Mouse (Mus musculus): ENCODE data around the gene Rab3gap1. TPM values are rescaled to one million over a fixed set of nuclear protein-coding genes. Genes with fewer than 3 reads are reported as not detected.
A peak's percentile ranks its signal among the peaks of the same experiment; 100 is the strongest.

Gene Rab3gap1
- polyA plus RNA-seq, 1 experiment from 2014 or later = 8.2 TPM

DNA sequence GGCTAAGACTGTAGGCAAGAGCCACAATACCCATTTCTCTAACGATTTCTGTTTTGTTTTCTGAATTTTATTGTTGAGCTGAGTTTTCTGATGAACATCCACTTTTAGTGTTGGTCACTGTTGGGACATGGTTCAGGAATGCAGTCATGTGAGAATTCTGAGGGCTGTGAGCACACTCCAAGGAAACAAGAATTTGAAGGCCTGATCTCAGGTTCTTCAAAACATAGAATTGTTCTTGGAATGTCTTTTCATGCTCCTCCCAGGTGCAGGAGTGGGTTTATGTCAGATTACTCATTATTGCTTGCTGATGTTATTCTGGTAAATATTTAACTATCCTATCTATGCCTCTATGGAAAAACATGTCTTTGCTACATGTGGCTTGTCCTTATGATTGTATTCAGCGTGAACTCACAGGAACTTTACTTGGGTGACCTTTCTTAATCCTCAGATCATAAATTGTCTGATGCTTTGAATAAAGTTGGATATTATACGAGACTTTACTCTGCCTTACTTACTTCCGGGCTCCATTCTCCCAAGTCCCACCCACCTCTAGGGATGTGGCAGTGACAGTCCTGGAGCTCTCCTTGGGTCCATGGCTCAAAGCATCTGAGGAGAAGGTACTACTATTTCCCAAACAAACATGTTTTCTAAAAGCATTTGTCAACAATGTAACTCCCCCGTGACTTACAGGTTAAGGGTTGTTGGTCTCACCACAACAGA lies 114.9 kb downstream of the Rab3gap1 start:
- Histone ChIP-seq H3K9ac (no peak overlapping the region), H3K4me2 (no peak overlapping the region), H3K36me3 (replicated peaks) (no peaks in the 10 kb centered on the region), H3K4me1 (replicated peaks) (no peaks in the 10 kb centered on the region), H3K4me3 (replicated peaks) (no peak overlapping the region), H3K27me3 (no peaks in the 10 kb centered on the region), H3K9me3 (replicated peaks) (no peaks in the 10 kb centered on the region), H3K27ac (replicated peaks) (no peak overlapping the region)
- no peak for ATAC-seq (ENCODE audit: insufficient read depth)
- 71% methylated on average over 5 of the region's 5 CpGs for WGBS (ENCODE audit: insufficient replicate concordance)

DNA sequence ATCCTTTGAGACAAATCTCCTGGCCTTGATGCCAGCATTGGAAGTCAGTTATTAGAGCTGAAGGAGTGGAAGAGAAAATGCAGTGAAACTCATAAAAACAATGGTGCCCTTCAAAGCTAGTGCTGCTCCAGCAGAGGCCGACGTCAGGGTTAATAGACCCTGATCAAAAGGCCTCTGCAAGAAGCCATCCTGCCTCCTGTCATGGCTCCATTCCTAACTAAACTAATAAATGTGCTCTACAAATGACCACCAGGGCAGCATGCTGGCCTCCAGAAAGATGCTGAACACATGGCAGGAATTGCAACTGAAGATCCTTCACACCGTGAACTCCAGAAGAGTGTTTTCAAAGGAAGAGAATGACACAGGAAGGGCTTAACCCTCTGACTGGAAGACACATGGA lies 116.8 kb downstream of the Rab3gap1 start:
- no peaks in the 10 kb centered on the region for H3K27me3 ChIP-seq
- H3K9me3 ChIP-seq (replicated peaks) = no peaks in the 10 kb centered on the region
- WGBS (ENCODE audit: insufficient replicate concordance) = 75% methylated on average over 3 of the region's 3 CpGs
- no peaks in the 10 kb centered on the region; the same call in 1 of the 2 replicates for H3K4me1 ChIP-seq (replicated peaks)
- H3K9ac ChIP-seq = no peak overlapping the region
- H3K4me2 ChIP-seq = no peak overlapping the region
- ATAC-seq (ENCODE audit: insufficient read depth) = no peak
- H3K27ac ChIP-seq (replicated peaks) = no peak overlapping the region
- H3K36me3 ChIP-seq (replicated peaks) = no peaks in the 10 kb centered on the region
- no peak overlapping the region for H3K4me3 ChIP-seq (replicated peaks)

GRCm38 (mm10) chr1:127988246-127988645 lies 119.7 kb downstream of the Rab3gap1 start:
- no peaks in the 10 kb centered on the region for H3K27me3 ChIP-seq
- no peak overlapping the region for H3K4me2 ChIP-seq
- ATAC-seq (ENCODE audit: insufficient read depth) = no peak
- no peaks in the 10 kb centered on the region for H3K36me3 ChIP-seq (replicated peaks)
- H3K27ac ChIP-seq (replicated peaks) = no peak overlapping the region
- WGBS (ENCODE audit: insufficient replicate concordance) = 68% methylated on average over 3 of the region's 3 CpGs
- no peaks in the 10 kb centered on the region for H3K9me3 ChIP-seq (replicated peaks)
- H3K4me1 ChIP-seq (replicated peaks) = no peaks in the 10 kb centered on the region; the same call in 1 of the 2 replicates
- no peak overlapping the region for H3K9ac ChIP-seq
- H3K4me3 ChIP-seq (replicated peaks) = no peak overlapping the region

DNA sequence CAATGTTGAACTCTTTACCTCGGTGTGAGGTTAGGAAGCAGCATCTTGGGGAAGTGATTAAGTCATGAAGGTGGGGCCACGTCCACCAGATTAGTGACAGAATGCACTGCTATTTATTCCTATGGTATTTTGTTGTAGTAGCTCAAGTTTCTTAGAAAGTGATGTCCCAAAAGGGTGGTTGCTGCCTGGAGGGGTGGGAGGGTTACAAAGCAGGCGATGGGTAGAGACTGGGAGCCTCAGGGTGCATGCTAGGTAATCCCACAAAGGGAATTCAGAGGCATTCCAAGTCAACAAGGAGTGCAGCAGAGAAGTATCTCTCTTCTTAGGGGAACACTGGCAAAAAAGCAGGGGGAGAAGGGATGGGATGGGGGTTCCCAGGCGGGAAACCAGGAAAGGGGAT lies 120.8 kb downstream of the Rab3gap1 start:
- H3K9me3 ChIP-seq (replicated peaks) = no peaks in the 10 kb centered on the region
- 64% methylated on average over 4 of the region's 4 CpGs for WGBS (ENCODE audit: insufficient replicate concordance)
- H3K27me3 ChIP-seq = no peaks in the 10 kb centered on the region
- no peak overlapping the region for H3K9ac ChIP-seq
- H3K27ac ChIP-seq (replicated peaks) = no peak overlapping the region
- no peaks in the 10 kb centered on the region for H3K36me3 ChIP-seq (replicated peaks)
- H3K4me2 ChIP-seq = no peak overlapping the region
- no peak for ATAC-seq (ENCODE audit: insufficient read depth)
- H3K4me1 ChIP-seq (replicated peaks) = no peaks in the 10 kb centered on the region; the same call in 1 of the 2 replicates
- H3K4me3 ChIP-seq (replicated peaks) = no peak overlapping the region

GRCm38 (mm10) chr1:127989876-127990731 lies 121.5 kb downstream of the Rab3gap1 start:
- H3K27ac ChIP-seq (replicated peaks) = no peak overlapping the region
- no peaks in the 10 kb centered on the region for H3K27me3 ChIP-seq
- no peaks in the 10 kb centered on the region; the same call in 1 of the 2 replicates for H3K4me1 ChIP-seq (replicated peaks)
- ATAC-seq (ENCODE audit: insufficient read depth) = peak; percentile 31; the same call in 1 of the 2 replicates
- no peak overlapping the region for H3K4me3 ChIP-seq (replicated peaks)
- WGBS (ENCODE audit: insufficient replicate concordance) = 66% methylated on average over 9 of the region's 9 CpGs
- H3K4me2 ChIP-seq = no peak overlapping the region
- no peaks in the 10 kb centered on the region for H3K36me3 ChIP-seq (replicated peaks)
- H3K9ac ChIP-seq = no peak overlapping the region
- no peaks in the 10 kb centered on the region for H3K9me3 ChIP-seq (replicated peaks)

Other genes starting within 250 kb of the Rab3gap1 start
- gene Tmem163, start 189.2 kb upstream of the Rab3gap1 start, polyA plus RNA-seq (2015; fragmentation: Nextera tagmentation; extraction: Ambion mirVana) = 0.21 and 0.26 TPM in 2 replicates
- gene Acmsd, start 139.4 kb upstream of the Rab3gap1 start, polyA plus RNA-seq (2015; fragmentation: Nextera tagmentation; extraction: Ambion mirVana) = 5.7 and 7.5 TPM in 2 replicates
- gene Ccnt2, start 94.6 kb upstream of the Rab3gap1 start, polyA plus RNA-seq (2015; fragmentation: Nextera tagmentation; extraction: Ambion mirVana) = 26.5 and 27.4 TPM in 2 replicates
- gene Map3k19, start 13.7 kb upstream of the Rab3gap1 start, polyA plus RNA-seq (2015; fragmentation: Nextera tagmentation; extraction: Ambion mirVana) = 0.02 TPM in 1 of 2 replicates, not detected in the other
- 3.3 and 3.4 TPM in 2 replicates for gene Zranb3, start 234.3 kb downstream of the Rab3gap1 start, polyA plus RNA-seq (2015; fragmentation: Nextera tagmentation; extraction: Ambion mirVana)
- 27.7 and 31.1 TPM in 2 replicates for gene R3hdm1, start 234.5 kb downstream of the Rab3gap1 start, polyA plus RNA-seq (2015; fragmentation: Nextera tagmentation; extraction: Ambion mirVana)

All from liver, embryonic 15.5 days (tissue).